Mouse (Mus musculus) embryo, embryonic 10.5 days (tissue): Measurements from ENCODE around the gene Gale.
"Not testable (repeated sequence)": the region's sequence is repeated elsewhere in the genome, so short reads cannot be mapped to it uniquely, and the experiment has no call there.

Source experiments
- DNase-seq: peaks from one replicate; pipeline ENCODE4 v3.0.0-alpha.2; 2015; ENCODE audit warnings: low spot score

Gene Gale

DNA sequence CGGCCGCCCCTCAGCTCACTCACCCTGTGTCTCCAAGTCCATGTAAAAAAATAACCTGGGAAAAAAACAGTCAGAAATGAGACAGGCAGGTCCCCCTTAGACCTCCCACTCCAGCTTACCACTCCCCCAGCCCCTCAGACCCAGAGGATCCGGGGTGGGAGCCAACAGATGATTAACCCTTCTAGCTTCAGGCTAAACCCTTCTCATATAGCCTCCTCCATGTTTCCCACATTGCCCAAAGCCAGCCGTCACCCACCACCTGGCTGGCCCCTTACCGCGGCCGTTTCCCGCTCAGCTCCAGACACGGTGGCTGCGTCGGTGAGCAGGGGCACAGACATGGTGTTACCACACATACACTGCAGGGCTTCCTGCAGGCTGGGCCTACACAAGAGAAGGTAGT is 7.1 kb downstream of the Gale start:
- DNase-seq, result no peak

GRCm38 (mm10) chr4:135971805-135972555 is 8.5 kb downstream of the Gale start:
- DNase-seq, result no peak

DNA sequence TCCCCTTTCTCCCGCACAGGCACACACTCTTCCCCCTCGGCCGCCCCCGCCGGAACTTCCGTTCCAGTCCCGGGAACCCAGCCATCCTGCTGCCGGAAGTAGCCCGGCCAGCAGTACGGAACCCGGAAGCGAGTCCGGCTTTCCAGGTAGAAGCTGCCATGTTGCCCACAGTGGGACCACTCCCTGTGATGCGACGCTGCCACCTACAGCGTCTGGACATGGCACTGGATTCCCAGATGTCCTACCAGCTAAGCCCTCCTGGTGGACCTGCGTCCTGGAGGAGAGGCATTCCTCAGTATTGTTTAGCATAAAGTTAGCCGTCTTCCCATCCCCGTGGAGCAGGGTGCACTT is 9.0 kb downstream of the Gale start, which contains the start of gene Lypla2:
Gene Lypla2, minus strand, starts transcription at position 71 of the 351 bp plus-strand sequence.
- peak; percentile 88 for DNase-seq

DNA sequence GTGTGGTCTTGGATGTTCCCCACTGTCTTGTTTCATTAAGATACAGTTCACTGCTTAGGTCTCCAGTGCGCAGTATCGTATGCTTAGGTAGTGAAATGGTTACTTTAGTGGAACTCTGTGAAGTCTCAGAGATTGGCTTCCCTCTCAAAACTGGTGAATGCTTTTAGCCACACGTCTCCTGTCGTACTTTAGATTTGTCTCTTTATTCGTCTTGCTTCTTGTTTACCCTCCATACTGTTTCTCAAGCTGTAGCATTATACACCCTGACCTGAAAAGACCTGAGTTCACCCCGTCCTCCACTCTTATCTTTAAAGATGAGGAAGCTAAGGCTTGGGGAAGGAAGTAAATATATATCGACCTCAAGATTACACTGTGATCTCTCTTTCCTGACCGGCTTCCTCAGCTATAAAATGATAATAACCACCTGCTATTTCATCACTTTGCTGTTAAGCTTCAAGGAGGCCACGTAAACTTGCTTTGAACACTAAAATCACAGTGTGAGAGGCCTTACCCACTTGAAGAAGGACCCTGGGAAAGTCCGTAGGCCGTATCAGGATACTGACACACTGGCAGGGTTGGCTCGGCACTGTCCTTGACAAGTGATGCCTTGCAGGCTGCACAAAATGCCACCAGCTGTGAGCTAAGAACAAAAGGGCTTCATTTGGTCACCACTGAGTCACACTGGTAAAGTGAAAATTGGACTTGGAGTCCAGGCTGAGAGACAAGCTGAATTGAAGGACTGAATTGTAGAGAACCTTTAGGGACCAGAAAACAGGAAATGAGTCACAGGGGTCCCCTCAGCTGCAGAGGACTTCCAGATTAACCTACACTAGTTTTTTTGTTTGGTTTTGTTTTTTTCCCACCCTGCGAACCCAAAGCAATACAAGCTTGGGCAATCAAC is 9.6 kb downstream of the Gale start:
- DNase-seq, result no peak

DNA sequence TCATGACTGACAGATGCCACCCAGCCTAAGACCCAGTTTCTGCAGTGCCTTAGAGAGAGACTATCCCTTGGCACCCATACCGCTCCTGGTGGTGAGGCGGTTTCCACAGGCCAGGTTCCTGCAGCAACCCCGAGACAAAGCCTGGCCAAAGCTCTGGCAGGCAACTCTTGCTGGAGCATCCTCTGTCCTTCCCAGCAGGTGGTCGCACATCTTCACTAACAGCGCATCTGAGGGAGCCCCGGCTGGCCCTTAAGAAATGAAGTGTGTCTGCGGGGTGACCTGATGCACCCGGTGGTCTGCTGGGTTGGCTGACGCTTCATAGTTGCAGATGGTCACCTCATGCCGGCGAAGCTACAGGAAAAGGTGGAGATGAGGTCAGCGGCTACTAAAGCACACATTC is 12.6 kb downstream of the Gale start:
- no peak for DNase-seq

DNA sequence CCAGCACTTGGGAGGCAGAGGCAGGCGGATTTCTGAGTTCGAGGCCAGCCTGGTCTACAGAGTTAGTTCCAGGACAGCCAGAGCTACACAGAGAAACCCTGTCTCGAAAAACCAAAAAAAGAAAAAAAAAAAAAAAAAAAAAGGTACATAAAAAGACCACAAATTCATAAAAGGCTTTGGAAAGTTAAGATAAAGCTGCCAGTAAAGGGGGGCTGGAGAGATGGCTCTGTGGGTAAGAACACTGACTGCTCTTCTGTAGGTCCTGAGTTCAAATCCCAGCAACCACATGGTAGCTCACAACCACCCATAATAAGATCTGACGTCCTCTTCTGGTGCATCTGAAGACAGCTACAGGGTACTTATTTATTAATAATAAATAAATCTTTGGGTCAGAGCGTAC is 16.7 kb downstream of the Gale start:
- DNase-seq, result not testable (repeated sequence)

DNA sequence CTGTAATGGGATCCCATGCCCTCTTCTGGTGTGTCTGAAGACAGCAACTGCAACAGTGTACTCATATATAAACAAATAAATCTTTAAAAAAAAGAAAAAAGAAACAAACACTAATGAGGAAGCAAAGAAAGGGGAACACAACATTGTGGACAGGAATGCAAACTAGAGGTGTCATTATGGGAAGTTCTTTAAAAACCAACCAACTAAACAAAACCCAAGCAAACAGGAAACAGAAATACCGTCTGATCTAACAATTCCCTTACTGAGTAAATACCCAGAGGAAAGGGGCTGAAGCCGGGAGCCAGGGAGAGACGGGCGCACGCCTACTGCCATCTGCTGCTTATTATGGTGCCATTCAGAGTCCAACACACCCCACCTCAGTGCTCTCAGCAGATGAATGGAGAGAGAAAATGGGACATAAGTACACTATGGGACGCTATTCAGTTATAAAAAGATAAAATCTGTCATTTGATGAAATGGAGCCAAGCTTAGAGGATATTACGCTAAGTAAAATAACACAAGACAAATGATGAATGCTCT is 18.1 kb downstream of the Gale start:
- DNase-seq, result no peak

GRCm38 (mm10) chr4:135984556-135984955 is 21.0 kb downstream of the Gale start:
- no peak for DNase-seq

- DNase-seq, result no peak
Observed at GRCm38 (mm10) chr4:135985193-135985592, 21.7 kb downstream of the Gale start.

GRCm38 (mm10) chr4:135985769-135986168 is 22.2 kb downstream of the Gale start:
- no peak for DNase-seq

GRCm38 (mm10) chr4:135986301-135986942 is 22.9 kb downstream of the Gale start:
- peak; percentile 34 for DNase-seq

DNA sequence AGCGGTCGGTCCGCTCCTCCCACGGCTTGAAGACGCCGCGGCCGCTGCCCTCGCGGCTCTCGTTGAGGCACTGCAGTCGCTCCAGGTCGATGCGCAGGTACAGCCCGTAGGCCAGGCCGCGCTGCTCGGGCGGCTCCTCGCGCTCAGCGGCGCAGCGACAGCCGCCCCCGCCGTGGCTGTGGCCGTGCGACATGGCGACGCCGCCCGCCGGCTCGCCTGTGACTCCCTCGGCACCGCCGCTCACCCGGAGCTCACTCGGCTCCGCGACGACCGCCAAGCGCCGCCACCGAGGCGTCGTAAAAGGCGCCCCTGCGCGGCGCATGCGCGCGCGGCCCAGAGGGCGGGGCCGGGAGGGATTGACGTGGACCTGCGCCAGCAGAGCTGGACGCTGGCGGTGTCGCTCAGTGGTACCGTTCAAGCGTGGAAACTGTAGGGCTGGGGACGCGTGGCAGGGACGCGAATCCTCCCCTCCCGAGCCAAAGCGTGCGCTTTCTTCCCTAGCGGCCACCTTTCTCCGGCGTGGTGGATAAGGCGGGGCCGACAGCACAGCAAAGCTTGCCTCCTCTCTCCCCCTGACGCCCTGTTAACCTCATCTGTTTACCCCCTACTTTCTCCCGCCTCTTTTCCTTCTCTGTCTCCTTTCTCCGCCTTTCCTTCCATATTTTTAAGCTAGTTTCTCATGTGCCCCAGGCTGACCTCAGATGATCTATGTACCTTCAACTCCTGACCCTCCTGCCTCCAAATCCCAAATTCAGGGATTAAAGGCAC is 23.6 kb downstream of the Gale start, which contains the start of gene Pithd1:
Gene Pithd1, minus strand, starts transcription at position 322 of the 768 bp plus-strand sequence.
- DNase-seq, result peak; percentile 93

GRCm38 (mm10) chr4:135987714-135988113 is 24.2 kb downstream of the Gale start:
- DNase-seq, result peak; percentile 17

GRCm38 (mm10) chr4:135993941-135994340 is 30.4 kb downstream of the Gale start:
- no peak for DNase-seq

DNA sequence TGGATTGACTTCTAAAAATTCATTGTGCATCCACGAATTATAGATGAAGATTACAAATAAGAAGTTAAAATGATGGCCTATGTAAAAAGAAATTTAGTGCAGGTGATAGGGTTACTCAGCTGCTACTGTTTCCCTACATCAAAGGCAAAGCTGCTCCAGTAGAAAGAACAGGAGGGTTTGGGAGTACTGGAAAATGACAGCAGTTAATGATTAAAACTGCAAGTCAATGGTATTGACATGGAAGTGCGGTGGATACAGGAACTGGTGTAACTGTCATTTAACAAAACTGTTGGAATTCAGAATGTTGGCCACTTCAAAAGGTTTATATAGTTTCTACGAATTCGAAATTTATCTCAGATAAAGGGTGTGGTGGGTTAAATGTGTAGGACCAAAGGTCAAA is 31.6 kb downstream of the Gale start:
- no peak for DNase-seq

GRCm38 (mm10) chr4:136004107-136004675 is 40.7 kb downstream of the Gale start:
- no peak for DNase-seq

- DNase-seq, result no peak
Observed at GRCm38 (mm10) chr4:136004921-136005320, 41.4 kb downstream of the Gale start.

DNA sequence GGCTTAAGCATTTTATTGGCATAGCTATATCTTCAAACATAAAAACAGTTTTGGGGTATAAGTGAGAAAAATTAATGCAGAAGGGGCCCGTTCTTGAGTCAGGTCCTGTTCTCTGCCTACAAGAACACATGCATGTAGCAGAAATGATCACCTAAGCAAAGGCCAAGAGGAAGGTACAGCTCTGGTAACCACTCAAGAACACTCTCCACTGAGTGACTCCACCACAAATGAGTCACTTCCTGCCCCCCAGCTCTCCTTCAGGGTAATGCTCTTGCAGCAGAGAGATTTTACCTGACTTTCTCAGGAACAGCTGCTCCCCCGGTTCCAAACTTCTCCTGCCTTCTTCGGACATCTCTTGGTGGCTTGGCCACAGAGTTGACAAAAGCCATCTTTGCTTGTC is 43.3 kb downstream of the Gale start:
- DNase-seq, result no peak

- DNase-seq, result no peak
Observed at GRCm38 (mm10) chr4:136008782-136009447, 45.4 kb downstream of the Gale start.

- DNase-seq, result no peak
Observed at GRCm38 (mm10) chr4:136010586-136010985, 47.1 kb downstream of the Gale start.
